Mouse (Mus musculus): ENCODE measurements at regions not wholly inside any gene's neighbourhood (a gene's known extent, or its start where the extent isn't known, plus 50 kb on each side); places are given as distances from the start of the nearest gene placed in this dataset.
"Not testable (repeated sequence)": the region's sequence is repeated elsewhere in the genome, so short reads cannot be mapped to it uniquely, and the experiment has no call there.

DNA sequence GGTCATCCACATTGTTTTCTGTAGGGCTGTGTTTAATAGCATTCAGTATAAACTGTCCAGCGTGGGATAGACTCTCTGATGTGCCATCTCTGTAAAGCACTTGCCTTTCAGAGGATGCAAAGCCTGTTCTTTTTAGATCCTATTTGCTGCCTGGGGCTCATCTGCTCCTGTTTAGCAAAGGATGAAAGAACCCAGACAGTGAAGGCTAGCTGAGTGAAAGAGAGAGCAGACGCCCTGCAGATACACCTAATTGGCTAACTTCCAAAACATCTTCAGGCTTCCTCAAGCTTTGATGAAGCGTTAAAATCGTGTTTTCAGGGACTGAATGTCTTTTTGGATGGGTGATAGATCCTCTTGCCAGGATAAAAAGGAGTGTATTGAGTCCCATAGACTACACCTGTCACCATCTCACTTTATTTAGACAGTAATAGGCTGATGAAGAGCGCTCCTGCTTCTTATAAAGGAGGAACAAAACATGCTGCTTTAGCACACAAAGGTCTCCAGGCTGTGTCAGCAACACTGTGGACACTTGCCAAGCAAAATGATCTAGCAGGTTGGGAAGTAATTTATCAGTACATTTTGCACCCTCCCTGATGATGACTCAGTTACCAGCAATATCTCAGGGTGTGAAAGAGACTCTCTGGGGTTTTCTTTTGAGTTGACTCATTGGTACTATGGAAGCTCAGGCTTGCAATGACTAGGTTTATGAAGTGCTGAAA is 4717.3 kb downstream of the 9330182O14Rik start:
- no peak for DNase-seq (ENCODE audit: low spot score in 2 of 2)

DNA sequence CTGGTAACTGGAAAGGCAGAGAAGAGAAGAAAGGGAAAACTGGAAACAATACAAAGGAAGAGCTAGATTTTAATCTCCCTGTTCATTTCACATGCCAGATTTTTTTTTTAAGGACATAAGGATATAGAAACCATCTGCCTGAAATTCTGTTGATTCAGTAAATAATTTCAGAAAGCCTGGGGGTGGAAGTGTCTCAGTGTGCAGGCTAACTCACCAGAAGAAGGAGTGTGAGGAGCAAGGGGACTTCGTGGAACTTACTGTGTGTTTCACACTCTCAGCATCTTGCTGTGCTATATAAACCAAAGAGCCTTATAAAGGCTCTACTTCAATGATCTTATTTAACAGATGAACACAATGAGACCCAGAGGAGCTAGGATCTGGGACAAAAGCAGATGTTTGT is 4722.9 kb downstream of the 9330182O14Rik start:
- DNase-seq (ENCODE audit: low spot score in 2 of 2) = no peak

DNA sequence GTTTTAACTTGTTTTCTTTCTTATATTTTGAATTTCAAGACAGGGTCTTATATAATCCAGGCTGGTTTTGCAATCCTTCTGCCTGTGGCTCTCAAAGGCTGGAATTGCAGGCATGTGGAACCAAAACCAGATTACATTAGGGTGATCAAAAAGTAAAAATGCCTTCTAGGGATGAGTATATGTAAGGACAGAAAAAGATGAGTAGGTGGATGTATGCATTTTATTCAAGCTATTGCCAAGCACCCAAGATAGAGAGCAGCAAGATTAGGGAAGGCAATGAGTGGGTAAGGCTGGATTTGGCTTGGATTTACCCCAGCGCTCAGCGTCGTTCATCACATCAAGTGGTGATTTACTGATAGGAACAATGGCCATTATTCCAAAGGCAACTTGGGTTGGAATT is 4725.2 kb downstream of the 9330182O14Rik start:
- no peak for DNase-seq (ENCODE audit: low spot score in 2 of 2)

DNA sequence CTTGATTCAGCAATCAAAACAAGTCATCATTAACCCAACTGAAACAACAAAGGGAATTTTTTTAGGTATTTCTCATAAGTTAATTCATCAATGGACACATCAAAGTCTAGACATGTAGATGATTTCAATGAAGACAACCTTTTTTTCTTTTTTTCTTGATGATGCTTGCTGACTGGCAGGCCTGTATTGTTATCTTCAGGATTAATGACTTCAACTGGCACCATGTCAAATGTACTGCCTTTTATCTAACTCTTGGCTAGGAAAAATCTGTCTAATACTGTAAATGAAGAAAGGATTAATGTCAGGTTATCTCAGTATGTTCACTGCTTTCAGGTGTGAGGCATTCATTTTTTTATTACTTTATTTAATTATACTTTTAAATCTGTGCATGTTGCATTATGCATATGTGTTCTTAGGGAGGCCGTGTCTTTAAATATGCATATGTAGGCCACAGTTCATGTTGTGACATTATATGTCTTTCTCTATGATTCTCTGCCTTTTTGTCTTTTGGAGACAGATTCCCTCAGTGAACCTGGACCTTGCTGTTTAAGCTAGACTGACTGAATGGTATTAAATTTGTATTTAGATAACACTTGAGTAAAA is 4726.1 kb downstream of the 9330182O14Rik start:
- no peak for DNase-seq (ENCODE audit: low spot score in 2 of 2)

DNA sequence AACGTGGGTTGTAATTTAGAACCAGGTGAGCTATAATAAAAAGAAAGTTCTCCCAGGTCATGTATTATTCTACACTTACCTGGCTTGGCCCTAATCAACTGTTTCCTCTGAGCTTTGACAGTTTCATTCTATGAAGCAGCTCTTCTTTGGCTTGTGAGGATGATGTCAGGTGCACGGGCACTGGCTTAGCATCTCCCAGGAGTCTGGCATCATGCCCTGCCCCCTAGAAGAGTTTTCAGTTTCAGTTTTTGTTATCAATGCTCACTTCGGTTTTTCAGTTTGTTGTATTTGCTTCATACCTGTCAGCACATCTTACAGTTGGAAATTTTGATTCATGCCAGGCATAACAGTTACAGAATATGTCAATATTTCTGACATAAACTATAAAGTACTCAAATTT is 4734.4 kb downstream of the 9330182O14Rik start:
- DNase-seq (ENCODE audit: low spot score in 2 of 2) = no peak

DNA sequence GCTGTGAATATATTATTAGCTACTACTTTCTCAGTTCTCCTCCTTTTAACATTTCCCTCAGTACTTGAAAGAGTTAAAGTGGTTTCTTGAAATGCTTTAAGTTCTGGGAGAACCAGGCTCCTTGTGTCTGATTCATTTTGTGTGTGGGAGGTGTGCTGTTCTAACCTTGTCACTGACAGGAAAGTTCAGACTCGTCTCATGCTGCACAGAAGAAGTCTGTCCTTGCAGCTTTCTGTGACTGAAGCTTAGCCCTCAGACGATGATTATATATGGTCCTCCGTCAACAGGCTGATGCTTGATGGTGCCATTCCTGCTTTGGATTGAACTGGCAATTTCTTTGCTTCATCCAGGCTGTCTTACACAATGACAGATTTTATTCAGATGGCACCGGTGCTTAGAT is 4734.9 kb downstream of the 9330182O14Rik start:
- DNase-seq (ENCODE audit: low spot score in 2 of 2) = peak; percentile 37 to 63

DNA sequence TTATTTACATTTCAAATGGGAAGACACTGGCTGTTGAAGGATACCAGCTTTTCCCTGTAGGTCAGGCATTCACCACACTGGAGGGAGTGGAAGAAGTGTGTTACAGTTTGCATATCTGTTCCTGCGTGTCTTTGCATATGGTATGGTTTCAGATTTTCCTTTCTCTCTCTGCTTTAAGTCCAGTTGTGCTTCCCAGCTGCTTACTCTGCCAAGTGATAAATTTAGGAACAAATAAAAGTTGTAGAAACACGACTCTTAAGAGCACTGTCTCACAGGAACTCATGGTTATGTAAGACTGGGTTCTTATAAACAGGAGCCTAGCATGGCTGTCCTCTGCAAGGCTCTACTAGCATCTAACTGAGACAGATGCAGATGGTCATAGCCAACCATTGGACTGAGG is 4735.5 kb downstream of the 9330182O14Rik start:
- DNase-seq (ENCODE audit: low spot score in 2 of 2) = no peak

DNA sequence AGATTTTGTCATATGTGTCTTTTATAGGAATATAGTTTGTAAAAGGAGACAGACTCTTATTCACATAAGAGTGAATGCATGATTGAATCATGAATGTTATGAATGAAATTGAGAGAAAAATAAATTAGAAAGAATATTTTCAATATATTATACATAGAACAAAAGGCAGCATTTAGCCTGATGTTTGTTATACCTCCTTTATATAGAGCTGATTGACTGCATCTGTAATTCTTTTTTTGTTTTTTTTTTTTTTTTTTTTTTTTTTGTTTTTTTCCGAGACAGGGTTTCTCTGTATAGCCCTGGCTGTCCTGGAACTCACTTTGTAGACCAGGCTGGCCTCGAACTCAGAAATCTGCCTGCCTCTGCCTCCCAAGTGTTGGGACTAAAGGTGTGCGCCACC is 4736.8 kb downstream of the 9330182O14Rik start:
- DNase-seq (ENCODE audit: low spot score in 2 of 2) = not testable (repeated sequence)

DNA sequence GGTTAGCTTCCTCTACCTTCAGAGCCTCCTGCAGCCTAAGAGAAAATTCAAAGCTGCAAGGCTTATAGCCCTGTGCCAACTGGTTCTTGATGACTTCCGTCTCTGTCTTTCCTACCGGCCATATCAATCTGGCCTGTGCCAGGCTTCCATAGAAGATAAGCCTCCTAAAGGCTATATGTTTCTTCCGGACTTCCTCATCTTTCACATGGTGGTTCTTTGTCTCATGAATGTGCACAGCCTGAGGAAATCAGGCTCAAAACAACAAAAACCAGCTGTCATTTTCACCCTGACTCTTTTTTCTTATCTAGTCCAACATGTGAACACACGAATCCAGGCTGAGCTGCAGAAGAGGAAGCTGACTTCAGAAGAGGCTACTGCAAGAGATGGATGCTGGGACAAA is 4748.1 kb downstream of the 9330182O14Rik start:
- no peak for DNase-seq (ENCODE audit: low spot score in 2 of 2)

DNA sequence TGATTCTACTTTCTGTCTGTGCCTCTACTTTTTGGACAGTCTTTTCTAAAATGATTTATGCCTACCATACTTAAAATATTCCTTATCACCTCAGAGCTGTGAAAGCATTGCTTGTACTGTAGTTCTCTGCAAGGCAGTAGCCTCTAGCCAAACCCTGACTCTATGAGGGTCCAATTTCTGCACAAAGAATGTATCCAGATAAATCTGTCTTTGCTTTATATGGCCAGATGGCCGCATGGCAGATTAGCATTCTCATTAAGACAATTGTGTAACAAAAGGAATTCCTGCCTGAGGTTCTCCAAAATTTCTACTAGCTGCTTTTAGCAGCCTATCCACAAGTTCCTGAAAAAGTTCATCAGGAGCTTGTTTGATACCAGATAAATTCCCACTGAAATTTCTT is 4757.4 kb downstream of the 9330182O14Rik start:
- peak in 1 of 2 experiments; percentile 47 for DNase-seq (ENCODE audit: low spot score in 2 of 2)

DNA sequence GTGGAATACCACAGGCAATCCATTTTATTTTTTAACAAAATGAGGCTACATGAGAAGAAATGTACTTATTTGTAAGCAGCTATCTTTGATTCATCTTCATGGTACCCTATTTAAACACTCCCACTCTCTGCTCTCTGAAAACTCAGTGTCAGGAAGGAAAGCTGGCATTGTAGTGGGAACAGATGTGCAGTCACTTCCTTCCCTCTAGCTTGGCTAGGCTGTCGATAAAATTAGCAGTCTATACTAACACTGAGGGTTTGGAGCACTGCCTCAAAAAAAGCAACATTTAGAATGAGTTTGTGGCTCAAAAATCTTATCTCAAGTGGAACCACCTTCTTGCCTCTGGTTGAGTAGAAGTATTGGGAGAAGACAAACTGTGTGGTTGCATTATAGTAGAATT is 4762.1 kb downstream of the 9330182O14Rik start:
- peak; percentile 26 to 82 for DNase-seq (ENCODE audit: low spot score in 2 of 2)

DNA sequence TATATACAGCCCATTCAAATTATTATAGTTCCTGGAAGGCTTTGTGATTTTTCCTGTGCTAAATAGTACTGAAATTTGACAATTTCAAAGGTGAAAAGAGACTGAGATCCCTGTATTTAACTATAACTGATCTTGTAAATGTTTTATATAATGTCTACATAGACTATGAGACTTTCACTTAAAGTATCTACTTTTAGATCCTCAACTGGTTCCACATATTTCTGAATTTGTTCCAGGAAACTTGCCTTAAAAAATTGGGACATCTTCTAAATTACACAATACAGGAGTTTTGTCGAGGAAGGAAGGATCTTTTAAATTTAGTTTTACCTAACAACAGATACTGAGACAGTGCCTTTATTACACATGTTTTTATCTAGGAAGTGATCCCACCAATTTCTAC is 4763.4 kb downstream of the 9330182O14Rik start:
- no peak for DNase-seq (ENCODE audit: low spot score in 2 of 2)

DNA sequence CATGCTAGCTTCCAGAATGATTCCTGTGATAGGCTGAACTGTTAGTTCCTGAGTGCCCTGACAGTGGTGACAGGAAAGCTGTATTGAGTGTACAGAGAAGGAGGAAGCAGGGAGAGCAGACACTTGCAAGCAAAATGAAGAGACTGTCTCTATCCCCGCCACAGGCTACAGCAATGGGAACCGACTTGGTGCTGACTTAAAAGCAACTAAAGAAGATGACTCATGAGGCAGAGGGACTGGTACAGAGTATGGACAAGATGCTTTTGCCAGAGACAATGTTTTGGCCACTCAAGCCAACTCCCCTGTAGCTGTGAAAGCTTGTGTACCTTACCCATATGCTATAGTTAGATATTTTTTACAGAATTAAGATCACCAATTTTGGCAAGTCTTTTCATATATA is 4773.0 kb downstream of the 9330182O14Rik start:
- DNase-seq (ENCODE audit: low spot score in 2 of 2) = no peak

DNA sequence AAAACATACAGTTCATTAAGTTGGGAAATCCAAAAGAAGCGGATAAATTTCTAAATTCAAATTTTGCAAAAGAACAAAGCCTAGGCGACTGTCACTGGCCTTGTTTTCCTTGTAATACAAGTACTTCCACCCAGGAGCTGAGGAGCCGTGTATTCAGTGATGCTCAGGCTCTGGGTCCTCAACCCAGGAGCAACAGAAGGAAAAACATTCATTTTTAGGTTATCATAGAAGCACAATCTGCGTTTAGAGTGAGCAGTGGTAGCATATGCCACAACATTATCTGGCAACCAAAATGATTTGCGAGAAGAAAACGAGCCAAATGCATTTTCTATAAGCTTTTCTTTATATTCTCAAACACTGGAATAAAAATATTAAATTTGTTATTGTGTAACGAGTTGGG is 4779.3 kb downstream of the 9330182O14Rik start:
- no peak for DNase-seq (ENCODE audit: low spot score in 2 of 2)

DNA sequence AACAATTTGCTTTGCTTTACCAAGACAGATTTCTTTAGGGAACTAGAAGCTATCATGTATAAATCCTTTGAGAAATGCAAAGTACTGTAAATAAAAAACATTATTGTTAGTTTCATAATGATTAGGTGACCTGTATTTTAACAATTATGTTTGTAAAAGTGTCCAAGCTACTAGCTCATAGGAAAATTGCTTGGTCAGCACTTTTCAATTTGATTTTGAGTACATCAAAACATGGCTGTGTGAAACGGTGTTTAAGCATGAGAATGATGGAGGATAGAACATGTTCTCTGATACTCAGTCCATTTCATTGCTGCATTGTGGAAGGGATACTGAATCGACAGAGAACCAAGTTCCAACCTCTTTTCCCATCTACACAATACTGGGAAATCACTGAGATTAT is 4780.8 kb downstream of the 9330182O14Rik start:
- no peak for DNase-seq (ENCODE audit: low spot score in 2 of 2)

DNA sequence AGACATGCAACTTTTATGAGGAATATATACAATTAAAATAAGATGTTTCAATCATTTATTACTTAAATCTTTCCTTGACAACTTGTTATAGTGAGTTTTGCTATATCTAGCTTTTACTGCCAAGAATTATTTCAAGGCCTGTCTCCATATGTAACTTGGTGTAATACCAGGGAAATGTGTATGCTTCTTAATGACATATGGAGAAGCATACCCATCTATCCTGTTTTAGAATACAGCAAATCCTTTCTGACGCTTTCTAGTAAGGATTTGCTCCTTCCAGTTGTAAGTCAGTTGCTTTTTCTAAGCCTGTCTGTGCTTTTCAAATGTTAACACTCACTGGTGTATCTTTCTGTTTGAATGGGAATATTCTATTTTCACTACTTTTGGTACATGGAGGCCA is 4782.3 kb downstream of the 9330182O14Rik start:
- DNase-seq (ENCODE audit: low spot score in 2 of 2) = no peak

DNA sequence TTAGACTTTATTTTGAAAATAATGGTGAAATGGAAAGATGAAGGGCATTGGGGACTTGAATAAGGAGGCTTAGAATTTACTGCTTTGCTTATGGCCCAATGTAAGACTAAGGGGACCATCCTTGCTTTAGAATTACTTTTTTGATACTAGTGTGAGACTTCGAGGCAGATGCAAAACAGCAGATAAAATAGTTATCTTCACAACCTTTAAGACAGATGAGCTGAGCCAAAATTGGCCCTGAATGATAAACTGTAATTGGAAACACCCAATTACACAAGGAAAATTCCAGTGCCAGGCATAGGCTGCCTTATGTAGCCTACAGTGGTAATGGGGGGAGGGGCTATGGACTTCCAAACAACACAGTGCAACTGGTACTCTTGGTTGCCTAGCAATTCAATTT is 4790.5 kb downstream of the 9330182O14Rik start:
- no peak for DNase-seq (ENCODE audit: low spot score in 2 of 2)

DNA sequence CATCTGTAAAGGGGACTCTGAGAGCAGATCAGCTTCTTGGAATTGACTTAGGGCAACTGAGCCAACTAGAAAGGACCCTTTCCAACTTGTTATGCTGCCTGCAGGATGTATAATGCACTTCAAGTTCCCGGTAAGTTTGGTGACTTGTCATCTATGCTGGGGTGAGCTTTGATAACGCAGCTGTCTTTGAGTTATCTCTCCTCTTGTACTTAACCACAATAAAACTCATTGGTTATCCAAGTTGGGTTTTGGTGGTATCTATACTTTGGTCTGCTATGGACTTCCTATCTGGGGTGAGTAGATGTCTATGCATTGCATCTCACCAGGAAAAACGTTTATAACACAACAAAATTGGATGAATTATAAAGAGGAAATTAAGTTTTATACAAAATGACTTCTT is 4792.9 kb downstream of the 9330182O14Rik start:
- no peak for DNase-seq (ENCODE audit: low spot score in 2 of 2)

DNA sequence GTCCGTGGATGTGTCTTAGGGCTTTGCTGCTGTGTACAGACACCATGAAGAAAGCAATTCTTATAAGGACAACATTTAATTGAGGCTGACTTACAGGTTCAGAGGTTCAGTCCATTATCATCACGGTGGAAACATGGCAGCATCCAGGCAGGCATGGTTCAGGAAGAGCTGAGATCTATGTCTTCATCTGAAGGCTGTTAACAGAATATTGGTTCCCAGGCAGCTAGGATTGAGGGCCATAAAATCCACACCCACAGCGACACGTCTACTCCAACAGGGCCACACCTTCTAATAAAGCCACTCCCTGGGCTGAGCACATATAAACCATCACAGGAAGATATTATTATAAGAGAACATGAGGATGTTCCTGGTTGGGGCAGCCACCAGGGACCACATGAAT is 4814.5 kb downstream of the 9330182O14Rik start:
- DNase-seq (ENCODE audit: low spot score in 2 of 2) = no peak

DNA sequence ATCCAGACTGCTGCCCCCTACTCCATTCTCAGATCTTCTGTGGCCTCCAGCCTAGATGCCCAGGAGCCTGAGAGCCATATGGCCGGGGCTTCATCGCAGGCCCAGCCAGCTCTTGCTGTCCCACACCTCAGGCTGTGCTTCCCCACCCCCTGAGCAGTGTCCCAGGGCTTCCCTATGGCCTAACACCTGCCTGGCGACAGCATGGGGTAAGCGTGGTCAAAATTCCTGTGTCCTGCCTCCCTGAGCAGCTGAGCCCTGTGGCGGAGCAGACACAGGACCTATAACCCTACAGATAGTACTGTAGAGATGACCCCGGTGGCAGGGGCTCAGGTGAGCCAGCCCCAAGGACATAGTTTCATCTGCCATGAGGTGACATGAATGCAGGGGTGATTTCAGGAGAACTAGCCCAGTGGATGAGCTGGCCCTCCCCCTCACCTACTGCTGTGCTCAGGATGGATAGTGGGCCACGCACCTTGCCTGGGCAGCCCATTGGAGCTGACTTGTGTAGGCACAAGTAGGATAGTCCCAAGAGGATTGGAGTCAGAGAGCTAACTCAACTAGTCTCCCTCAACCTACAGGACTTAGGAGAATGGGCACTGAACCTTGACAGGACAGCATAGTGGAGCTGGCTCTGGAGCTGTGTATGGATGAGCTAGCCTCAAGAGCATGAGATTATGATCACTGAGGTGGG is 4816.9 kb downstream of the 9330182O14Rik start:
- no peak for DNase-seq (ENCODE audit: low spot score in 2 of 2)
